Mouse (Mus musculus): Measurements from ENCODE around the gene Nedd1. TPM values are rescaled to one million over a fixed set of nuclear protein-coding genes. Genes with fewer than 3 reads are reported as not detected.

The Nedd1 gene
- polyA plus RNA-seq, 1 experiment from 2014 or later: 46.7 TPM

DNA sequence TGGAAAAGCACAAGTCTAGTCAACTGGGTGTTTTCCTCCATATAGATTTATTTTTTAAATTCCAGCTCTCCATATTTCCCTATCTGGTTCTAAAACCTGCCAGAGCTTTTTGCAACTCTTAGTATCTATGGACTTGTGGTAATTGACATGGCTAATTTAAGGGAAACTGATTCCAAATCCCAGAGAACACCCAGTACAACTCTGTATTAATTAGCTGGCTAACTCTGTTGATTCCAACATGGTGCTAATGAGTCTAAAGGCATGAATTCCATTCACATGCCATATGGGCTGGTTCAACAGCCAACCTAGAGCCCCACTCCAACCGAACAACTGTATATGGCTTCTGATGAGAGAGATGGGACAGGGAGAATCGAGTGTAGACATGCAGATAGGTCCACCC, 74.5 kb downstream of the Nedd1 start:
- no peaks in the 10 kb centered on the region for H3K9me3 ChIP-seq
- no peak for DNase-seq (ENCODE audit: low spot score)

DNA sequence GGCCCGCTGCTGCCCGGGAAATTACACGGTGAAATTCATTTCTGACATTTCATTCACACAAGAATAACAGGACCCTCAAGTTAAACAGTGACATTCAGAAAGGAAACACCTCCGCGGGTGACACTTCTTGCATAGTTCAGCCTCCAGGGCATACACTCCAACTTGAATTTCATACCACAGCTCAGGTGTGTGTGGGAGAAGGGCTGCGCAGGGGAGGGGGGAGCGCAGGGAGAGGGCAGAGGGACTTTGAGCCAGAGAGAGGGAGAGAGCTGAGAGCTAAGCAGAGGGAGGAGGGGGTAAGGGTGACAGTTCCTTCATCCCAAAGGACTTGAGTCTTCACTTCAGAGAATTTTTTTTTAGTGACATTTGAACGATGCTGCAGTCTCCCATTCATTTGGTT, 78.2 kb downstream of the Nedd1 start:
- H3K9me3 ChIP-seq: no peaks in the 10 kb centered on the region
- H3K4me1 ChIP-seq (replicated peaks): peaks cover 17% of the 10 kb centered on the region
- WGBS: 61% methylated on average over 8 of the region's 8 CpGs
- H3K27me3 ChIP-seq (ENCODE audit: insufficient read depth, poor library complexity, severe bottlenecking): no peaks in the 10 kb centered on the region
- H3K36me3 ChIP-seq: no peaks in the 10 kb centered on the region
- no peak for DNase-seq (ENCODE audit: low spot score)
- no peak overlapping the region for H3K4me3 ChIP-seq
- 0 out of 2 replicates have a peak overlapping the region, but pooled peaks have one; percentile 8 for H3K27ac ChIP-seq

More for the DNA sequence above, 74.5 kb downstream of the Nedd1 start:
- peaks cover 22% of the 10 kb centered on the region for H3K4me1 ChIP-seq (replicated peaks)
- no peaks in the 10 kb centered on the region for H3K27me3 ChIP-seq (ENCODE audit: insufficient read depth, poor library complexity, severe bottlenecking)
- 85% methylated on average over 2 of the region's 2 CpGs for WGBS
- H3K27ac ChIP-seq: no peak overlapping the region
- no peaks in the 10 kb centered on the region for H3K36me3 ChIP-seq
- no peak overlapping the region for H3K4me3 ChIP-seq

GRCm38 (mm10) chr10:92641032-92641431, 81.2 kb downstream of the Nedd1 start:
- H3K4me3 ChIP-seq: no peak overlapping the region
- no peaks in the 10 kb centered on the region for H3K27me3 ChIP-seq (ENCODE audit: insufficient read depth, poor library complexity, severe bottlenecking)
- H3K27ac ChIP-seq: no peak overlapping the region
- DNase-seq (ENCODE audit: low spot score): no peak
- H3K9me3 ChIP-seq: peaks cover 14% of the 10 kb centered on the region
- no peaks in the 10 kb centered on the region for H3K36me3 ChIP-seq
- peaks cover 13% of the 10 kb centered on the region for H3K4me1 ChIP-seq (replicated peaks)

Data from hindbrain, embryonic 10.5 days (tissue).